ENCODE assay signal across 8 mouse cellular contexts in the genomic region with DNA sequence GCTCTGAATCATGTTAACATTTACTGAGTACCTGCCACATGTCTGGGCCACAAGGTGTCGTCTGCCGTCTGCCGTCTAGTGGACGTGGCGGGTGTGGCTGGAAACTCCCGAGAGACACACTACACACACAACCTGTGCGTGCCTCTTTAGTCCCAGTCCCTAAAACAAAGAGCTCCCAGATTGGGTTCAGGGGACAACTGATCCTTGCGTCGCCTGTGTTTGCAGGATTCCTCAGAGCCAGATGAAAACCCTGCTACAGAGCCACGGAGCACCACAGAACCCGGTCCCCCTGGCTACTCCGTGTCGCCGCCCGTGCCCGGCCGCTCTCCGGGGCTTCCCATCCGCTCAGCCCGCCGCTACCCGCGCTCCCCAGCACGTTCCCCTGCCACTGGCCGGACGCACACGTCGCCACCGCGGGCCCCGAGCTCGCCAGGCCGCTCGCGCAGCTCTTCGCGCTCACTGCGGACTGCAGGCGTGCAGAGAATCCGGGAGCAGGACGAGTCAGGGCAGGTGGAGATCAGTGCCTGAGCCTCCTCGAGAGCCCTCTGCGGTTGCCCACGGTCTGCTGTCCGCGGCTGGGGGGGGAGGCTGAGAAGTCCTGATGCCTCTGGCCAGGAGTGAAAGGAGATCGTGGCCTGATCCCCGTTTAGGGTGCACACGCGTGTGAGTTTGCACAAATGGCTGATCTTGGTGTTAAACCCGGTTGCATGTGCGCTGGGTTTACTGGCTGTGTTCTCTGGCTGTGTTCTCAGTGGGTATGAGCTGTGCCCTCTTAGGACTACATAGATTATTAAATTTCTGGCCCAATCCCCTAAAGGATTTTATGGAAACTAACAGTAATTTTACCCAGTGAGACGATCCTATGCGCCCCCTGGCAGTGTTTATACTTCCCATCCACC. TPM values are rescaled to one million over a fixed set of nuclear protein-coding genes. Genes with fewer than 3 reads are reported as not detected.
DNase-seq lines count a peak whose midpoint lies in the region; ATAC-seq lines count a peak whose summit lies in the region.

No protein-coding gene starts in this region.

- H3K4me2 ChIP-seq in intestine, embryonic 16.5 days (ENCODE audit: low read depth, low read length) = peak overlapping the region; percentile 88
- H3K4me2 ChIP-seq in lung, embryonic 16.5 days (ENCODE audit: low read depth, low read length) = peak overlapping the region; percentile 80

- WGBS in intestine, embryonic 16.5 days = 6% methylated on average over 54 of the region's 54 CpGs
- 5% methylated on average over 54 of the region's 54 CpGs for WGBS in lung, embryonic 16.5 days

- intact Hi-C loops in gastrocnemius, postnatal 14 days (cut with DNase I; ENCODE audit: low total_unique reads) = no loop called here

- H3K9ac ChIP-seq in intestine, embryonic 16.5 days (ENCODE audit: low read depth, low read length) = peak overlapping the region; percentile 72
- H3K9ac ChIP-seq in lung, embryonic 16.5 days (ENCODE audit: low read length) = peak overlapping the region; percentile 70

- H3K27me3 ChIP-seq in intestine, embryonic 16.5 days (replicated peaks; ENCODE audit: control insufficient read depth, insufficient read depth, low read length) = peaks cover 20% of the 10 kb centered on the region
- H3K27me3 ChIP-seq in lung, embryonic 16.5 days (ENCODE audit: control insufficient read depth, insufficient read depth, low read depth, low read length) = peaks cover 7% of the 10 kb centered on the region

- peak; percentile 45 for DNase-seq in gastrocnemius, postnatal 14 days
- no peak for DNase-seq in gastrocnemius, adult 8-10 months (ENCODE audit: low spot score in 2 of 2)
- DNase-seq in adrenal gland, postnatal 25 days = peak; percentile 60
- peak; percentile 28 to 42 for DNase-seq in gastrocnemius, postnatal 4 days (ENCODE audit: low spot score in 2 of 2)
- peak; percentile 67 for DNase-seq in retina, postnatal 1 day
- no peak for DNase-seq in right cerebral cortex, postnatal 10 days (ENCODE audit: low spot score in 2 of 2)

- H3K9me3 ChIP-seq in intestine, embryonic 16.5 days (ENCODE audit: control insufficient read depth, low read length) = no peaks in the 10 kb centered on the region
- no peaks in the 10 kb centered on the region for H3K9me3 ChIP-seq in lung, embryonic 16.5 days (ENCODE audit: control insufficient read depth, low read length)

- peak; percentile 92 for ATAC-seq in intestine, embryonic 16.5 days
- ATAC-seq in lung, embryonic 16.5 days (ENCODE audit: low read depth) = peak; percentile 89

- no peaks in the 10 kb centered on the region for H3K4me1 ChIP-seq in intestine, embryonic 16.5 days (ENCODE audit: control insufficient read depth, insufficient read depth, low read length)
- 0 out of 2 replicates have a peak, but pooled peaks cover 2% of the 10 kb centered on the region for H3K4me1 ChIP-seq in lung, embryonic 16.5 days (replicated peaks; ENCODE audit: control insufficient read depth, insufficient read depth, low read length)

- peak overlapping the region; percentile 48 for H3K4me3 ChIP-seq in intestine, embryonic 16.5 days (ENCODE audit: low read length)
- peak overlapping the region; percentile 44 for H3K4me3 ChIP-seq in lung, embryonic 16.5 days (ENCODE audit: low read length)

- no peak overlapping the region for H3K27ac ChIP-seq in intestine, embryonic 16.5 days (ENCODE audit: low read length)
- no peak overlapping the region for H3K27ac ChIP-seq in lung, embryonic 16.5 days (ENCODE audit: low read length)

- H3K36me3 ChIP-seq in intestine, embryonic 16.5 days (ENCODE audit: control insufficient read depth, insufficient read depth, low read length) = no peaks in the 10 kb centered on the region
- no peaks in the 10 kb centered on the region for H3K36me3 ChIP-seq in lung, embryonic 16.5 days (ENCODE audit: control insufficient read depth, insufficient read depth, low read length)

RNA-seq across cellular contexts. Expression of a gene that starts 17.2 kb away (rescaled TPM):
- 10 to 100 TPM; 16.7 to 23.6 TPM for total RNA-seq in gastrocnemius, postnatal 14 days (2021)
- total RNA-seq in gastrocnemius, adult 8-10 months (2022) = 1 to 10 TPM; 6.8 to 9.2 (median 7.1) TPM
- total RNA-seq in adrenal gland, postnatal 25 days (2021) = 22.8 and 32.7 TPM in 2 replicates
- 10 to 100 TPM; 23.6 to 27.2 TPM for total RNA-seq in gastrocnemius, postnatal 4 days (2021)
- polyA plus RNA-seq in intestine, embryonic 16.5 days (2015; fragmentation: Nextera tagmentation; extraction: Ambion mirVana) = 11.7 and 13.9 TPM in 2 replicates
- 24.7 and 29.8 TPM in 2 replicates for polyA plus RNA-seq in lung, embryonic 16.5 days (2015; fragmentation: Nextera tagmentation; extraction: Ambion mirVana)

RNA-seq across cellular contexts. Expression of a gene that starts 17.4 kb away (rescaled TPM):
- 1 to 10 TPM in 1 of 2 experiments, under 1 TPM in 1; 0.11 to 1.3 TPM for total RNA-seq in gastrocnemius, postnatal 14 days (2021)
- under 1 TPM in 1 of 4 experiments, not detected in 3; 0.21 TPM for total RNA-seq in gastrocnemius, adult 8-10 months (2022)
- total RNA-seq in adrenal gland, postnatal 25 days (2021) = 0.18 TPM in 1 of 2 replicates, not detected in the other
- total RNA-seq in gastrocnemius, postnatal 4 days (2021) = under 1 TPM; 0.41 to 0.59 TPM
- polyA plus RNA-seq in intestine, embryonic 16.5 days (2015; fragmentation: Nextera tagmentation; extraction: Ambion mirVana) = 0.05 and 0.09 TPM in 2 replicates
- 0.35 and 0.40 TPM in 2 replicates for polyA plus RNA-seq in lung, embryonic 16.5 days (2015; fragmentation: Nextera tagmentation; extraction: Ambion mirVana)

RNA-seq across cellular contexts. Expression of a gene that starts 36.3 kb away (rescaled TPM):
- total RNA-seq in gastrocnemius, postnatal 14 days (2021) = 1 to 10 TPM; 1.2 to 1.4 TPM
- total RNA-seq in gastrocnemius, adult 8-10 months (2022) = 1 to 10 TPM; 1.3 to 1.7 (median 1.6) TPM
- total RNA-seq in adrenal gland, postnatal 25 days (2021) = 3.9 and 4.6 TPM in 2 replicates
- total RNA-seq in gastrocnemius, postnatal 4 days (2021) = 1 to 10 TPM; 3.7 to 4.2 TPM
- 3.8 and 4.3 TPM in 2 replicates for polyA plus RNA-seq in intestine, embryonic 16.5 days (2015; fragmentation: Nextera tagmentation; extraction: Ambion mirVana)
- 7.6 TPM in 2 replicates for polyA plus RNA-seq in lung, embryonic 16.5 days (2015; fragmentation: Nextera tagmentation; extraction: Ambion mirVana)

RNA-seq across cellular contexts. Expression of a gene that starts 48.5 kb away (rescaled TPM):
- total RNA-seq in gastrocnemius, postnatal 14 days (2021) = not detected
- not detected for total RNA-seq in gastrocnemius, adult 8-10 months (2022)
- total RNA-seq in adrenal gland, postnatal 25 days (2021) = 0.70 and 1.8 TPM in 2 replicates
- total RNA-seq in gastrocnemius, postnatal 4 days (2021) = not detected
- 0.07 TPM in 1 of 2 replicates, not detected in the other for polyA plus RNA-seq in intestine, embryonic 16.5 days (2015; fragmentation: Nextera tagmentation; extraction: Ambion mirVana)
- polyA plus RNA-seq in lung, embryonic 16.5 days (2015; fragmentation: Nextera tagmentation; extraction: Ambion mirVana) = 0.15 and 0.19 TPM in 2 replicates

Comparison
In these comparisons a context has a peak if more than half of its experiments do, and no peak if none do; other contexts are left out.
1. DNase-seq: peak in gastrocnemius, postnatal 14 days (single experiment), adrenal gland, postnatal 25 days (single experiment), gastrocnemius, postnatal 4 days (2 of 2) and retina, postnatal 1 day (single experiment); none in gastrocnemius, adult 8-10 months (0 of 2) and right cerebral cortex, postnatal 10 days (0 of 2).